ENCODE assay signal across 8 mouse cellular contexts in genomic region chr17:26946567-26946966, GRCm38 (mm10). TPM values are rescaled to one million over a fixed set of nuclear protein-coding genes. Genes with fewer than 3 reads are reported as not detected.
DNase-seq lines count a peak whose midpoint lies in the region; ATAC-seq and TF ChIP-seq lines count a peak whose summit lies in the region.

No protein-coding gene starts in this region.

- 1% methylated on average over 37 of the region's 37 CpGs for WGBS in embryonic facial prominence, embryonic 15.5 days
- 1% methylated on average over 36 of the region's 37 CpGs for WGBS in heart, embryonic 13.5 days
- 2% methylated on average over 35 of the region's 37 CpGs for WGBS in kidney, embryonic 16.5 days
- WGBS in olfactory bulb, adult 2 months = under 1% methylated on average over 37 of the region's 37 CpGs

- H3K27ac ChIP-seq in embryonic facial prominence, embryonic 15.5 days (replicated peaks) = peak overlapping the region; percentile 84
- peak overlapping the region; percentile 82 for H3K27ac ChIP-seq in heart, embryonic 13.5 days (replicated peaks)
- H3K27ac ChIP-seq in kidney, embryonic 16.5 days (ENCODE audit: low read length) = peak overlapping the region; percentile 82
- peak overlapping the region; percentile 93 for H3K27ac ChIP-seq in olfactory bulb, adult 2 months (ENCODE audit: insufficient read depth, low read depth, low read length)

- no peaks in the 10 kb centered on the region for H3K27me3 ChIP-seq in embryonic facial prominence, embryonic 15.5 days
- H3K27me3 ChIP-seq in heart, embryonic 13.5 days (replicated peaks) = 0 out of 2 replicates have a peak, but pooled peaks cover 3% of the 10 kb centered on the region
- no peaks in the 10 kb centered on the region for H3K27me3 ChIP-seq in kidney, embryonic 16.5 days (ENCODE audit: insufficient read depth, low read length)

- peak overlapping the region; percentile 89 for H3K4me2 ChIP-seq in embryonic facial prominence, embryonic 15.5 days (replicated peaks)
- peak overlapping the region; percentile 72 for H3K4me2 ChIP-seq in heart, embryonic 13.5 days
- H3K4me2 ChIP-seq in kidney, embryonic 16.5 days (replicated peaks; ENCODE audit: low read depth, low read length) = peak overlapping the region; percentile 88

- DNase-seq in B cell, adult 2 months = peak; percentile 39 to 52
- DNase-seq in adrenal gland, postnatal 4 days (ENCODE audit: low spot score in 2 of 2) = peak; percentile 65 to 69
- peak; percentile 79 to 85 for DNase-seq in lung, adult 18-20 months
- DNase-seq in urinary bladder, postnatal 4 days (ENCODE audit: low spot score in 2 of 2) = peak; percentile 74 to 78

- H3K4me1 ChIP-seq in embryonic facial prominence, embryonic 15.5 days = peaks cover 69% of the 10 kb centered on the region
- peaks cover 64% of the 10 kb centered on the region for H3K4me1 ChIP-seq in heart, embryonic 13.5 days
- H3K4me1 ChIP-seq in kidney, embryonic 16.5 days (ENCODE audit: insufficient read depth, low read length) = peaks cover 59% of the 10 kb centered on the region
- H3K4me1 ChIP-seq in olfactory bulb, adult 2 months (ENCODE audit: control insufficient read depth, insufficient read depth, low read length) = peaks cover 52% of the 10 kb centered on the region

- no peaks in the 10 kb centered on the region for H3K9me3 ChIP-seq in embryonic facial prominence, embryonic 15.5 days (replicated peaks)
- no peaks in the 10 kb centered on the region for H3K9me3 ChIP-seq in heart, embryonic 13.5 days
- no peaks in the 10 kb centered on the region for H3K9me3 ChIP-seq in kidney, embryonic 16.5 days (ENCODE audit: low read length)

- ATAC-seq in embryonic facial prominence, embryonic 15.5 days (ENCODE audit: insufficient number of reproducible peaks, low FRiP score, low TSS enrichment, low read depth) = peak; percentile 48
- 0 out of 2 replicates have a peak, but pooled peaks have one; percentile 14 for ATAC-seq in heart, embryonic 13.5 days (ENCODE audit: extremely low read depth, insufficient number of reproducible peaks, low FRiP score, low TSS enrichment)
- ATAC-seq in kidney, embryonic 16.5 days (ENCODE audit: low FRiP score, low TSS enrichment) = peak; percentile 36

- TF ChIP-seq POLR2A in olfactory bulb, adult 2 months (IDR thresholded peaks at IDR 0.05; ENCODE audit: insufficient read depth, low read depth, low read length) = no peak

- no peak; the same call in 1 of the 2 replicates for TF ChIP-seq CTCF in olfactory bulb, adult 2 months (IDR thresholded peaks at IDR 0.05; ENCODE audit: insufficient read depth, low read depth, low read length)

- peak overlapping the region; percentile 62 for H3K9ac ChIP-seq in embryonic facial prominence, embryonic 15.5 days
- peak overlapping the region; percentile 84 for H3K9ac ChIP-seq in heart, embryonic 13.5 days
- H3K9ac ChIP-seq in kidney, embryonic 16.5 days (replicated peaks; ENCODE audit: low read length) = peak overlapping the region; percentile 80

- H3K36me3 ChIP-seq in embryonic facial prominence, embryonic 15.5 days = no peaks in the 10 kb centered on the region
- no peaks in the 10 kb centered on the region for H3K36me3 ChIP-seq in heart, embryonic 13.5 days
- H3K36me3 ChIP-seq in kidney, embryonic 16.5 days (ENCODE audit: insufficient read depth, low read length) = no peaks in the 10 kb centered on the region

- H3K4me3 ChIP-seq in embryonic facial prominence, embryonic 15.5 days (replicated peaks) = peak overlapping the region; percentile 48
- peak overlapping the region; percentile 51 for H3K4me3 ChIP-seq in heart, embryonic 13.5 days
- peak overlapping the region; percentile 55 for H3K4me3 ChIP-seq in kidney, embryonic 16.5 days (ENCODE audit: low read length)
- peak overlapping the region; percentile 52 for H3K4me3 ChIP-seq in olfactory bulb, adult 2 months (ENCODE audit: insufficient read depth, low read depth, low read length)

RNA-seq across cellular contexts. Expression of gene Syngap1, which starts 5.5 kb away (rescaled TPM):
- 10 to 100 TPM; 29.7 to 37.1 TPM for total RNA-seq in adrenal gland, postnatal 4 days (2021)
- 2.2 and 3.2 TPM in 2 replicates for polyA plus RNA-seq in embryonic facial prominence, embryonic 15.5 days (2015; fragmentation: Nextera tagmentation; extraction: Ambion mirVana)
- 1.3 and 2.0 TPM in 2 replicates for polyA plus RNA-seq in heart, embryonic 13.5 days (2015; fragmentation: Nextera tagmentation; extraction: Ambion mirVana)
- 1.1 and 2.2 TPM in 2 replicates for polyA plus RNA-seq in kidney, embryonic 16.5 days (2015; fragmentation: Nextera tagmentation; extraction: Ambion mirVana)
- 50.4 and 503 TPM in 2 replicates for polyA plus RNA-seq in olfactory bulb, adult 2 months (2012; ENCODE audit: insufficient read depth, insufficient read length, low replicate concordance, missing spikeins)

RNA-seq across cellular contexts. Expression of gene Cuta, which starts 7.2 kb away (rescaled TPM):
- total RNA-seq in adrenal gland, postnatal 4 days (2021) = 100 to 1,000 TPM; 127 to 132 TPM
- polyA plus RNA-seq in embryonic facial prominence, embryonic 15.5 days (2015; fragmentation: Nextera tagmentation; extraction: Ambion mirVana) = 172 and 180 TPM in 2 replicates
- 152 and 169 TPM in 2 replicates for polyA plus RNA-seq in heart, embryonic 13.5 days (2015; fragmentation: Nextera tagmentation; extraction: Ambion mirVana)
- polyA plus RNA-seq in kidney, embryonic 16.5 days (2015; fragmentation: Nextera tagmentation; extraction: Ambion mirVana) = 187 and 203 TPM in 2 replicates
- not detected in 2 replicates for polyA plus RNA-seq in olfactory bulb, adult 2 months (2012; ENCODE audit: insufficient read depth, insufficient read length, low replicate concordance, missing spikeins)

RNA-seq across cellular contexts. Expression of gene Phf1, which starts 13.7 kb away (rescaled TPM):
- 10 to 100 TPM; 32.0 to 33.4 TPM for total RNA-seq in adrenal gland, postnatal 4 days (2021)
- 13.6 and 17.4 TPM in 2 replicates for polyA plus RNA-seq in embryonic facial prominence, embryonic 15.5 days (2015; fragmentation: Nextera tagmentation; extraction: Ambion mirVana)
- 8.4 and 9.2 TPM in 2 replicates for polyA plus RNA-seq in heart, embryonic 13.5 days (2015; fragmentation: Nextera tagmentation; extraction: Ambion mirVana)
- 9.3 and 9.4 TPM in 2 replicates for polyA plus RNA-seq in kidney, embryonic 16.5 days (2015; fragmentation: Nextera tagmentation; extraction: Ambion mirVana)
- not detected in 2 replicates for polyA plus RNA-seq in olfactory bulb, adult 2 months (2012; ENCODE audit: insufficient read depth, insufficient read length, low replicate concordance, missing spikeins)

RNA-seq across cellular contexts. Expression of gene Zbtb9, which starts 26.4 kb away (rescaled TPM):
- total RNA-seq in adrenal gland, postnatal 4 days (2021) = 1 to 10 TPM; 8.0 to 9.6 TPM
- polyA plus RNA-seq in embryonic facial prominence, embryonic 15.5 days (2015; fragmentation: Nextera tagmentation; extraction: Ambion mirVana) = 13.8 and 15.6 TPM in 2 replicates
- 9.1 and 9.8 TPM in 2 replicates for polyA plus RNA-seq in heart, embryonic 13.5 days (2015; fragmentation: Nextera tagmentation; extraction: Ambion mirVana)
- polyA plus RNA-seq in kidney, embryonic 16.5 days (2015; fragmentation: Nextera tagmentation; extraction: Ambion mirVana) = 19.9 and 20.1 TPM in 2 replicates
- polyA plus RNA-seq in olfactory bulb, adult 2 months (2012; ENCODE audit: insufficient read depth, insufficient read length, low replicate concordance, missing spikeins) = 109 TPM in 1 of 2 replicates, not detected in the other

RNA-seq across cellular contexts. Expression of gene Kifc5b, which starts 29.7 kb away (rescaled TPM):
- total RNA-seq in adrenal gland, postnatal 4 days (2021) = 10 to 100 TPM; 11.8 to 12.2 TPM
- polyA plus RNA-seq in embryonic facial prominence, embryonic 15.5 days (2015; fragmentation: Nextera tagmentation; extraction: Ambion mirVana) = 6.5 and 7.4 TPM in 2 replicates
- 6.3 and 7.0 TPM in 2 replicates for polyA plus RNA-seq in heart, embryonic 13.5 days (2015; fragmentation: Nextera tagmentation; extraction: Ambion mirVana)
- 8.2 and 10.8 TPM in 2 replicates for polyA plus RNA-seq in kidney, embryonic 16.5 days (2015; fragmentation: Nextera tagmentation; extraction: Ambion mirVana)
- polyA plus RNA-seq in olfactory bulb, adult 2 months (2012; ENCODE audit: insufficient read depth, insufficient read length, low replicate concordance, missing spikeins) = not detected in 2 replicates

Comparison
In these comparisons a context has a peak if more than half of its experiments do, and no peak if none do; other contexts are left out.
1. Peak in every context shown above with its lines: DNase-seq, ATAC-seq, H3K4me3 ChIP-seq and H3K27ac ChIP-seq.
2. RNA of gene Syngap1, which starts 5.5 kb away (polyA plus RNA-seq): 50.4 to 503 TPM in olfactory bulb, adult 2 months; 2.2 to 3.2 TPM in embryonic facial prominence, embryonic 15.5 days, 1.3 to 2.0 TPM in heart, embryonic 13.5 days and 1.1 to 2.2 TPM in kidney, embryonic 16.5 days; every median in the first group is over 10 times any median in the second.
3. RNA of gene Cuta, which starts 7.2 kb away (polyA plus RNA-seq): 187 to 203 TPM in kidney, embryonic 16.5 days, 172 to 180 TPM in embryonic facial prominence, embryonic 15.5 days and 152 to 169 TPM in heart, embryonic 13.5 days; not detected in olfactory bulb, adult 2 months; every median in the first group is over 100 times any median in the second.